Comparison of ENCODE assay signal across 27 mouse cellular contexts in the genomic region with DNA sequence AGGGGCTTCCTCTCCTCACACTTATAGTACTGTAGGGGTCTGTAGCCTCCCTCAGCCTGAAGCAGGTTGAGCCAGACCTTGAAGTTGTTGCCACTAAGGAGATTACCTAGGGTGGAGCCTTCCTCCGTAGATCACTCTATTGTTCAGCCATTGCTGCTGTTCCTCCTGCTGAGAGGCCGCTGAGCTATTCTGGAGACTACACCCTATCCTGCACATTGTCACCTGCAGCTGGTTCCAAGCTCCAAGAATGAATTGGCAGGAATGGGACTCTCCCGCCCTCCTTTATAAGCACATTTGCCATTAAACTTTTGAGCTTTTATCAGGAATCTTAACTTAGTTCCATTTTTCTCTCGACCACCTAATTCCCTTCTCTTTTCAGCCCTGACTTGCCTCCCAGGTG.
"Had no signal": no experiment of that assay in that cellular context is flagged by ENCODE, and none has a peak within 500 bp of the region (broad histone marks: within the 10 kb centered on the region; RNA-seq: fewer than 3 reads in every experiment).

No protein-coding gene starts in this region.

- H3K36me3 ChIP-seq: heart, embryonic 13.5 days; heart, embryonic 15.5 days; hindbrain, embryonic 13.5 days; hindbrain, embryonic 15.5 days; kidney, embryonic 15.5 days; limb, embryonic 13.5 days; limb, embryonic 15.5 days; liver, embryonic 12.5 days had no signal

- DNase-seq: gastrocnemius, adult 2 months; gastrocnemius, postnatal 14 days; gastrocnemius, postnatal 36 days; heart, adult 18-20 months; heart, postnatal 14 days; heart, postnatal 36 days; kidney, adult 11 months; kidney, adult 2 months; kidney, adult 9 months; kidney, postnatal 14 days; kidney, postnatal 36 days; layer of hippocampus, adult 9-11 months; layer of hippocampus, postnatal 36 days; left cerebral cortex, postnatal 4 days had no signal

- H3K4me1 ChIP-seq: heart, embryonic 13.5 days; heart, embryonic 15.5 days; hindbrain, embryonic 13.5 days; hindbrain, embryonic 15.5 days; kidney, embryonic 15.5 days; limb, embryonic 13.5 days; limb, embryonic 15.5 days; liver, embryonic 12.5 days had no signal

- H3K9ac ChIP-seq: heart, embryonic 13.5 days; heart, embryonic 15.5 days; hindbrain, embryonic 13.5 days; hindbrain, embryonic 15.5 days; kidney, embryonic 15.5 days; limb, embryonic 13.5 days; limb, embryonic 15.5 days; liver, embryonic 12.5 days; liver, embryonic 14.5 days had no signal

- H3K9me3 ChIP-seq: heart, embryonic 13.5 days; heart, embryonic 15.5 days; hindbrain, embryonic 13.5 days; hindbrain, embryonic 15.5 days; kidney, embryonic 15.5 days; limb, embryonic 13.5 days; limb, embryonic 15.5 days; liver, embryonic 12.5 days had no signal

- H3K4me2 ChIP-seq: heart, embryonic 11.5 days; heart, embryonic 13.5 days; heart, embryonic 15.5 days; hindbrain, embryonic 13.5 days; hindbrain, embryonic 15.5 days; kidney, embryonic 15.5 days; limb, embryonic 13.5 days; limb, embryonic 15.5 days; liver, embryonic 12.5 days had no signal

- H3K4me3 ChIP-seq: gastrocnemius, adult 2 months; heart, embryonic 13.5 days; heart, embryonic 15.5 days; hindbrain, embryonic 13.5 days; hindbrain, embryonic 15.5 days; kidney, embryonic 15.5 days; limb, embryonic 13.5 days; limb, embryonic 15.5 days; liver, embryonic 12.5 days had no signal

- H3K27ac ChIP-seq: gastrocnemius, adult 2 months; heart, embryonic 13.5 days; heart, embryonic 15.5 days; hindbrain, embryonic 13.5 days; hindbrain, embryonic 15.5 days; hindbrain, postnatal 0 days; kidney, embryonic 15.5 days; kidney, postnatal 0 days; limb, embryonic 13.5 days; limb, embryonic 15.5 days; liver, embryonic 12.5 days; liver, embryonic 14.5 days had no signal

- ATAC-seq: hindbrain, postnatal 0 days; intestine, embryonic 16.5 days; liver, embryonic 12.5 days had no signal

- H3K27me3 ChIP-seq: heart, embryonic 13.5 days; heart, embryonic 15.5 days; hindbrain, embryonic 13.5 days; hindbrain, embryonic 15.5 days; kidney, embryonic 15.5 days; limb, embryonic 13.5 days; limb, embryonic 15.5 days; liver, embryonic 12.5 days had no signal
